Mouse (Mus musculus) limb, embryonic 14.5 days (tissue): ENCODE data around the gene Abcc9. TPM values are rescaled to one million over a fixed set of nuclear protein-coding genes. Genes with fewer than 3 reads are reported as not detected.

ENCODE experiments used
- ATAC-seq: fragments of 200-750 bp; cut with Nextera tagmentation; 2 replicates; pipeline ENCODE4 v1.8.0; 2017; ENCODE audit warnings: low read depth, moderate number of reproducible peaks, moderate TSS enrichment; ENCODE audit not compliant: low FRiP score
- DNase-seq: peaks from one replicate; pipeline ENCODE4 v3.0.0-alpha.2; 2015; ENCODE audit warnings: low spot score
- H3K27ac ChIP-seq: fragments of 300-500 bp; sonication (generic); replicated peaks from 2 replicates; pipeline ENCODE4 v1.5.1; 2014; ENCODE audit warnings: low read depth, mild to moderate bottlenecking, low read length, moderate library complexity, mixed read lengths
- H3K27me3 ChIP-seq: fragments of 300-500 bp; sonication (generic); 2 replicates; pipeline ENCODE4 v1.6.1; 2014; ENCODE audit warnings: low read length, mixed read lengths; ENCODE audit not compliant: control insufficient read depth, insufficient read depth
- H3K36me3 ChIP-seq: fragments of 300-500 bp; sonication (generic); 2 replicates; pipeline ENCODE4 v1.6.1; 2014; ENCODE audit warnings: mild to moderate bottlenecking, low read length, moderate library complexity, mixed read lengths; ENCODE audit not compliant: control insufficient read depth, insufficient read depth
- H3K4me1 ChIP-seq: fragments of 300-500 bp; sonication (generic); 2 replicates; pipeline ENCODE4 v1.6.1; 2014; ENCODE audit warnings: antibody characterized with exemption, low read length, mixed read lengths; ENCODE audit not compliant: control insufficient read depth, insufficient read depth
- H3K4me2 ChIP-seq: fragments of 300-500 bp; sonication (generic); replicated peaks from 2 replicates; pipeline ENCODE4 v1.6.1; 2014; ENCODE audit warnings: low read depth, mild to moderate bottlenecking, low read length, moderate library complexity; ENCODE audit not compliant: severe bottlenecking
- H3K4me3 ChIP-seq: fragments of 300-500 bp; sonication (generic); replicated peaks from 2 replicates; pipeline ENCODE4 v1.5.1; 2014; ENCODE audit warnings: low read length
- H3K9ac ChIP-seq: fragments of 300-500 bp; sonication (generic); 2 replicates; pipeline ENCODE4 v1.6.1; 2014; ENCODE audit warnings: mild to moderate bottlenecking, low read depth, low read length, moderate library complexity; ENCODE audit not compliant: severe bottlenecking
- H3K9me3 ChIP-seq: fragments of 300-500 bp; sonication (generic); 2 replicates; pipeline ENCODE4 v1.6.1; 2016; ENCODE audit warnings: low read length; ENCODE audit not compliant: control insufficient read depth
- POLR2A ChIP-seq: fragments of 200-500 bp; IDR thresholded peaks from 2 replicates; pipeline ENCODE4 v1.8.0; 2012; ENCODE audit warnings: inconsistent platforms, mild to moderate bottlenecking, moderate library complexity, borderline replicate concordance; ENCODE audit not compliant: insufficient read depth, insufficient read length; ENCODE audit errors: extremely low read depth
- WGBS: fragments of 180-500 bp; shearing (Covaris S2); extraction: QIAGEN DNeasy Blood & Tissue Kit; methylation state at CpG from one replicate; pipeline ENCODE4 v1.1.7; 2014; 5-methylcytosine and 5-hydroxymethylcytosine counted together
- polyA plus RNA-seq, 2 experiments: library from polyadenylated mRNA; depleted of rRNA in 1 of 2; stranded (reverse) in 1 of 2; unstranded in 1 of 2; fragments of >200 nt; fragmentation: Nextera tagmentation in 1 of 2; extraction: Ambion mirVana in 1 of 2; gene quantifications; 2 replicates each; pipeline versions ENCODE4 v1.2.1 to v1.2.3; 2012 to 2014

Gene Abcc9
- polyA plus RNA-seq, 2 experiments: 4.0 to 7.3 TPM

GRCm38 (mm10) chr6:142551482-142551881 is 150.6 kb downstream of the Abcc9 start:
- Histone ChIP-seq H3K27me3 (no peaks in the 10 kb centered on the region), H3K9me3 (no peaks in the 10 kb centered on the region), H3K36me3 (no peaks in the 10 kb centered on the region), H3K4me3 (no peak overlapping the region), H3K9ac (no peak overlapping the region), H3K4me2 (no peak overlapping the region), H3K27ac (no peak overlapping the region), H3K4me1 (no peaks in the 10 kb centered on the region)
- TF ChIP-seq POLR2A: no peak
- ATAC-seq: no peak
- DNase-seq: no peak
- WGBS: 84% methylated on average over 4 of the region's 4 CpGs

- H3K27me3 ChIP-seq: no peaks in the 10 kb centered on the region
- no peak overlapping the region for H3K9ac ChIP-seq
- no peak overlapping the region for H3K27ac ChIP-seq
- no peak overlapping the region for H3K4me2 ChIP-seq
- ATAC-seq (no peak), DNase-seq (no peak)
- 53% methylated on average over 4 of the region's 4 CpGs for WGBS
- no peaks in the 10 kb centered on the region for H3K9me3 ChIP-seq
- H3K36me3 ChIP-seq: no peaks in the 10 kb centered on the region
- TF ChIP-seq POLR2A: no peak
- no peaks in the 10 kb centered on the region for H3K4me1 ChIP-seq
- no peak overlapping the region for H3K4me3 ChIP-seq
These were observed 151.2 kb downstream of the Abcc9 start for GRCm38 (mm10) chr6:142550871-142551270.

- 80% methylated on average over 2 of the region's 2 CpGs for WGBS
- Histone ChIP-seq H3K27ac (no peak overlapping the region), H3K36me3 (no peaks in the 10 kb centered on the region), H3K4me2 (no peak overlapping the region), H3K9me3 (no peaks in the 10 kb centered on the region), H3K9ac (no peak overlapping the region), H3K27me3 (no peaks in the 10 kb centered on the region), H3K4me1 (no peaks in the 10 kb centered on the region; the same call in 1 of the 2 replicates), H3K4me3 (no peak overlapping the region)
- DNase-seq (no peak), ATAC-seq (no peak)
- no peak for TF ChIP-seq POLR2A
These were observed 153.7 kb downstream of the Abcc9 start for GRCm38 (mm10) chr6:142548377-142548776.

- WGBS: 51% methylated on average over 14 of the region's 14 CpGs
- H3K4me3 ChIP-seq: 0 out of 2 replicates have a peak overlapping the region, but pooled peaks have one; percentile 5
- no peaks in the 10 kb centered on the region for H3K27me3 ChIP-seq
- H3K9me3 ChIP-seq: no peaks in the 10 kb centered on the region
- no peaks in the 10 kb centered on the region; the same call in 1 of the 2 replicates for H3K4me1 ChIP-seq
- H3K36me3 ChIP-seq: no peaks in the 10 kb centered on the region
- H3K4me2 ChIP-seq: peak overlapping the region; percentile 34
- no peak for TF ChIP-seq POLR2A
- 0 out of 2 replicates have a peak overlapping the region, but pooled peaks have one; percentile 19 for H3K27ac ChIP-seq
- no peak; the same call in 1 of the 2 replicates for ATAC-seq
- DNase-seq: peak; percentile 25
- H3K9ac ChIP-seq: no peak overlapping the region
These were observed 157.0 kb downstream of the Abcc9 start for GRCm38 (mm10) chr6:142545132-142545531.

GRCm38 (mm10) chr6:142543648-142544047 is 158.5 kb downstream of the Abcc9 start:
- no peaks in the 10 kb centered on the region for H3K36me3 ChIP-seq
- ATAC-seq: no peak
- H3K9ac ChIP-seq: no peak overlapping the region
- H3K4me3 ChIP-seq: no peak overlapping the region
- no peaks in the 10 kb centered on the region; the same call in 1 of the 2 replicates for H3K4me1 ChIP-seq
- no peak overlapping the region for H3K27ac ChIP-seq
- no peak for DNase-seq
- no peaks in the 10 kb centered on the region for H3K27me3 ChIP-seq
- TF ChIP-seq POLR2A: no peak
- no peaks in the 10 kb centered on the region for H3K9me3 ChIP-seq
- H3K4me2 ChIP-seq: no peak overlapping the region
- WGBS: 77% methylated on average over 4 of the region's 4 CpGs

- H3K27ac ChIP-seq: no peak overlapping the region
- no peak for DNase-seq
- no peaks in the 10 kb centered on the region for H3K36me3 ChIP-seq
- WGBS: 73% methylated on average over 6 of the region's 6 CpGs
- no peaks in the 10 kb centered on the region for H3K9me3 ChIP-seq
- H3K4me3 ChIP-seq: no peak overlapping the region
- no peak for TF ChIP-seq POLR2A
- no peak for ATAC-seq
- no peak overlapping the region for H3K9ac ChIP-seq
- H3K4me1 ChIP-seq: no peaks in the 10 kb centered on the region; the same call in 1 of the 2 replicates
- H3K4me2 ChIP-seq: no peak overlapping the region
- H3K27me3 ChIP-seq: no peaks in the 10 kb centered on the region
These were observed 159.3 kb downstream of the Abcc9 start for GRCm38 (mm10) chr6:142542800-142543175.
